Mouse (Mus musculus) bone marrow macrophage, adult 2 months (primary cell): Measurements from ENCODE around the gene Pdk2. TPM values are rescaled to one million over a fixed set of nuclear protein-coding genes. Genes with fewer than 3 reads are reported as not detected.
"Not testable (repeated sequence)": the region's sequence is repeated elsewhere in the genome, so short reads cannot be mapped to it uniquely, and the experiment has no call there.

Experiments
- H3K27ac ChIP-seq: 2 replicates; pipeline ENCODE4 v1.5.1; 2012; ENCODE audit warnings: low read depth, low read length; ENCODE audit not compliant: insufficient read depth
- H3K4me1 ChIP-seq: 2 replicates; pipeline ENCODE4 v1.6.1; 2012; ENCODE audit warnings: low read length; ENCODE audit not compliant: control insufficient read depth, insufficient read depth
- H3K4me3 ChIP-seq: 2 replicates; pipeline ENCODE4 v1.5.1; 2012; ENCODE audit warnings: mild to moderate bottlenecking, low read length, moderate library complexity; ENCODE audit not compliant: insufficient read depth
- CTCF ChIP-seq: IDR thresholded peaks from 2 replicates; pipeline ENCODE4 v1.5.1; 2012; ENCODE audit warnings: low read depth, mild to moderate bottlenecking, low read length, moderate library complexity
- POLR2A ChIP-seq: IDR thresholded peaks from 2 replicates; pipeline ENCODE4 v1.6.1; 2012; ENCODE audit warnings: mild to moderate bottlenecking, low read depth, low read length, borderline replicate concordance
- polyA plus RNA-seq: library from polyadenylated mRNA; stranded (reverse); fragments of >200 nt; gene quantifications from 2 replicates; pipeline ENCODE4 v1.2.4, GENCODE M21; 2012; ENCODE audit not compliant: missing spikeins, insufficient read depth, insufficient read length

Gene Pdk2
- polyA plus RNA-seq, 1 experiment = 24.5 TPM

DNA sequence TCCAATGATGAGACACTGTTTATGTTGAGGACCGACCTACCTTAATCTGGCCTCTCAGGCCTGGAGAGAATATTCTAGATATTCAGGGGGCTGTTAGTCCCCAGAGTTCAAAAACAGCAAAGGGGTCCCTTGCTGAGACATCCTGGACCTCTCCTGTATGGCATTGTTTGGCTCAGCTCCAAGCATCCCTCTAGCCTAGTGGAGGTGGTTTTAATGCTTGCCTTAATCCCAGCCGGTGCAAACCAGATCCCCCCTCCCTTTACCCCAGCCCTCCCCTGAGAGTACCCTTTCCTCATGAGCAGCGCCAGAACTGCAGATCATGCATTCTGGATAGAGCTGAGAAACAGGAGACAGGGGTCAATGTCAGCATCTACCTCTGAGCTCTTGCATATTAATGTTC is 28.7 kb downstream of the Pdk2 start:
- TF ChIP-seq POLR2A (no peak), CTCF (no peak)
- Histone ChIP-seq H3K27ac (no peak overlapping the region), H3K4me1 (peaks cover 9% of the 10 kb centered on the region), H3K4me3 (no peak overlapping the region)

- Histone ChIP-seq H3K27ac (no peak overlapping the region), H3K4me3 (no peak overlapping the region), H3K4me1 (peaks cover 10% of the 10 kb centered on the region)
- TF ChIP-seq POLR2A (no peak), CTCF (no peak)
Measured at GRCm38 (mm10) chr11:95012075-95012474, 29.1 kb downstream of the Pdk2 start.

DNA sequence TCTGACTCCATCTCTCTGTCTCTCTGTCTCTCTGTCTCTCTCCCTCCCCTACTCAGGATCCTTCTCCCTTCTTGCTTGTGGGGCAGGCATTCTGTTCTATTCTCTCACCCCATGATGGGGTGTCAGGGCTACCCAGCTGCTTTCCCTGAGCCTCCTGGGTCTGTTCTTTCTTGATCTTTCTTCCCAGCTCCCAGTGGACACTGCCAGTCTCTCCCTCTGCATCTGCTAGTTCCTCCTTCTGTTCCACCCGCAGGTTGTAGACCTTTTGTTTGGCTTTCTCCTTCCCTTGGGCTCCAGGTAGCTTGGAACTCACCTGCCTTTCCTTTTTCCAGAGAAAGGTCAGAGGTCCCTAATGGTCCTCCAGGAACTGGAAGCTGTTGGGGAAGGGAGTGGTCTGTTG is 29.7 kb downstream of the Pdk2 start:
- Histone ChIP-seq H3K4me3 (no peak overlapping the region), H3K27ac (no peak overlapping the region), H3K4me1 (peaks cover 14% of the 10 kb centered on the region)
- TF ChIP-seq POLR2A (no peak), CTCF (no peak)

DNA sequence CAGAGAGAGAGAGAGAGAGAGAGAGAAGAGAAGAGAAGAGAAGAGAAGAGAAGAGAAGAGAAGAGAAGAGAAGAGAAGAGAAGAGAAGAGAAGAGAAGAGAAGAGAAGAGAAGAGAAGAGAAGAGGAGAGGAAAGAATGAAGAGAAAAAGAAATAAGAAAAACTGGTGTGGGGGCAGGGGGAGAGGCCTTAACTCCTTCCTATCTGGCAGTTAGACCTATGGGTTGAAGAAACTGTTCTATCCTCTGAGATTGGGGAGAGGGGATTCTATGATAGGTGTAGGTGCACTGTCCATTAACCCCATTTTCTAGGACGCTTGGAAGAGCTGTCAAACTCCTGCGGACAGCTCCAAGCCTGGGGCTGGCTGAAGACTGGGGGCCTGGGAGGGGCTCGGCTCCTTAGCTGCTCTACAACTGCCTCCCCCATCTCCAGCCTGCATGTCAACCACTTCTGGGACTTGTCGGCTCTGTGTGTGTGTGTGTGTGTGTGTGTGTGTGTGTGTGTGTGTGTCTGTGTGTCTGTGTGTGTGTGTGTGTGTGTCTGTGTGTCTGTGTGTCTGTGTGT is 30.2 kb downstream of the Pdk2 start:
- not testable (repeated sequence) for H3K4me3 ChIP-seq

GRCm38 (mm10) chr11:95010141-95010739 is 30.9 kb downstream of the Pdk2 start:
- Histone ChIP-seq H3K4me1 (peaks cover 18% of the 10 kb centered on the region), H3K27ac (no peak overlapping the region), H3K4me3 (peak overlapping the region; percentile 66; the same call in 1 of the 2 replicates)
- TF ChIP-seq CTCF = no peak
- TF ChIP-seq POLR2A = no peak

More for the DNA sequence above, 30.2 kb downstream of the Pdk2 start:
- peaks cover 18% of the 10 kb centered on the region for H3K4me1 ChIP-seq
- not testable (repeated sequence) for H3K27ac ChIP-seq

GRCm38 (mm10) chr11:95009629-95010014 is 31.5 kb downstream of the Pdk2 start, which contains the start of gene Samd14:
Gene Samd14, plus strand, starts transcription at chr11:95009879.
- H3K27ac ChIP-seq = no peak within 1 kb of the TSS

DNA sequence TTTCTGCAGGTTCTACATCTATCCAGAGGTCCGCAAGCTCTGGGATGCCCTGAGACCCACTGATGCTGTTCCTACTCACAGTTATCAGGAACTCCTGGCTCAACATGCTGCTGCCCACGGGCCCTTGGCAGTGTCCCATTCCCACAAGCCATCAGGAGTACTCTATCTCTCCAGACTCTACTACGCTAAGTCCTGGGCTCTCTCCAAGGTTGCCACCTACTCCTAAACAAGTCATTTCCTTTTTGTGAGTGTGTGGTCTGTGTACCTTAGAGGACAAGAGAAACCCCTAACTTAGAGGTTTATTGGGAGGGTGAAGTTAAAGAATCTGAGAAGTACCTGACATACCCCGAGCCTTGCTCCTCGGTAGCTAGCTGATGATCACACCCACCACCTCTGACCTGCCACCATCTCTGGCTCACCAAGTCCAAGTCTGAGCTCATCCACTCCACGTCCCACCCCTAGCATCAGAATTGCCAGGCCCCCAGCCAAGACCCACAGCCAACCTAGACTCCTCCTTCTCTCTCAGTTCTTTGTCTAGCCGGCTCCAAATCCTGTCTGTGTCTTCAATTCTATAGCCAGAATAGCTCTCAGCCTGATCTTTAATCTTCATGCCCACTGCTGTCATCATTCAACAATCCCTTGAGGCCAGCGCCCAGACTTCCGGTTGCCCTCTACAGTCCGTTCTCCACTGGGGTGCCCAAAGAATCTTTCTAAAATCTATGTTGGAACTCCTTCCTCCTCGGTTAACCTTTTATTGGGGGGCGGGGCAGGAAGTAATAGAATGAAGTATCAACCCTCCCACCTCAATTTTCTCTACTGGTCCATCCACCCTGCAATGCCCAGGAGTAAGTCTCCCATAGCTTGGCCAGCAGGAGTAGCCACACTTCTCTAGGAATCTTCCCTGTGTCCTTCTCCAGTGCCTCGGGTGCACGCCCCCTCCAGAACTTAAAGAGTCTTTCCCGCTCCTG is 32.2 kb downstream of the Pdk2 start:
- TF ChIP-seq POLR2A = no peak
- no peak for TF ChIP-seq CTCF
- H3K27ac ChIP-seq = no peak overlapping the region
- H3K4me1 ChIP-seq = peaks cover 18% of the 10 kb centered on the region
- peak overlapping the region; percentile 66 for H3K4me3 ChIP-seq

More at GRCm38 (mm10) chr11:95009629-95010014, 31.5 kb downstream of the Pdk2 start, which contains the start of gene Samd14:
- Histone ChIP-seq H3K4me1 (peaks cover 18% of the 10 kb centered on the region), H3K4me3 (peak within 1 kb of the TSS; percentile 66)
- TF ChIP-seq POLR2A = no peak
- no peak for TF ChIP-seq CTCF

DNA sequence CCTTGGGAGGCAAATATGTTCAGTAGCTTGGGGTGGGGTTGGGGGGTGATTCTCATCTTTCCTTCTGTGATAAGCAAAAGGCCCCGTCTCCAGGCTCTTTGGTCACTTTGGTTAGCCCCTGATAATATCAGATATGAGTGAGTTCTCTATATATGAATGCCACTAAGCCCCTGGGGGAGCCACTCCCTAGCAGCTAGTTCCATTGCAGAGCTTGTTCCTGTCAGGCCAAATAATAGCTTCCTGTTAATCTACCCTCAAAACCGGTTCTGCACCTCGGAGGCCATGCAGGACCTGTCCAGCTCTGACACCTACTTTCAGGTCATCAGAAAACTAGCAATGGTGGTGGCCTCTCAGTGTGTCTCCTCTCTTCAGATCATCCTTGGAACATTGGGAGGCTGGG is 33.7 kb downstream of the Pdk2 start:
- Histone ChIP-seq H3K27ac (no peak overlapping the region), H3K4me3 (no peak overlapping the region), H3K4me1 (peaks cover 18% of the 10 kb centered on the region)
- no peak for TF ChIP-seq POLR2A
- TF ChIP-seq CTCF = no peak

GRCm38 (mm10) chr11:95006525-95007219 is 34.5 kb downstream of the Pdk2 start:
- Histone ChIP-seq H3K4me3 (peak overlapping the region; percentile 50), H3K4me1 (peaks cover 18% of the 10 kb centered on the region), H3K27ac (no peak overlapping the region)
- TF ChIP-seq POLR2A (no peak), CTCF (no peak)

DNA sequence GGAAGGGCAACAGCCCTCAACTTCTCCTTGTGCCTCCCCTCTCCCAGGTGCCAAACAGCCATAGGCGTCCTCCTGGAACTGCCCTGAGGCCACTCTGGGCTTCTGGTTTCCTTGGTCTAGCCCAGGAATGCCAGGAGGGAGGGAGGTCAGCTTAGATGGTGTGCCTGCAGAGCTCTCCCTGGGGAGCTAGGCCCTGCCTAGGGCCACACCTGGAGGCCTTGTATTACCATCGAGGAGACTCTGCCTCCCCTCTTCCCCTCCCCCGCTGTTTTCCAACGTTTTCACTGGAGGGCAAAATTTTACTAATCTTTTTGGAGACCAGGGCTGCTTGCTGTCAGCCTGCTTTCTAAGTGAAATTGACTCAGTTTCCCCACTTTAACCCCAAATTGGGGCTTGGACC is 35.1 kb downstream of the Pdk2 start:
- no peak for TF ChIP-seq CTCF
- Histone ChIP-seq H3K4me1 (peaks cover 18% of the 10 kb centered on the region), H3K27ac (no peak overlapping the region), H3K4me3 (peak overlapping the region; percentile 50; the same call in 1 of the 2 replicates)
